Mouse (Mus musculus) cerebellum, adult 2 months (tissue): ENCODE results near the gene Ptrh1. TPM values are rescaled to one million over a fixed set of nuclear protein-coding genes. Genes with fewer than 3 reads are reported as not detected.

Source experiments
- DNase-seq, 2 experiments: peaks; one replicate each; pipeline ENCODE4 v3.0.0; 2021
- H3K27ac ChIP-seq: fragments of 200-500 bp; 2 replicates; pipeline ENCODE4 v1.5.1; 2012; ENCODE audit warnings: low read length, control low read depth, inconsistent platforms; ENCODE audit not compliant: insufficient read depth
- H3K27me3 ChIP-seq: fragments of 200-500 bp; 2 replicates; pipeline ENCODE4 v1.6.1; 2012; ENCODE audit warnings: inconsistent platforms, mild to moderate bottlenecking, low read length, moderate library complexity; ENCODE audit not compliant: control insufficient read depth, insufficient read depth
- H3K4me1 ChIP-seq: fragments of 200-500 bp; 2 replicates; pipeline ENCODE4 v1.6.1; 2011; ENCODE audit warnings: low read length; ENCODE audit not compliant: control insufficient read depth, insufficient read depth
- H3K4me3 ChIP-seq: fragments of 200-500 bp; replicated peaks from 2 replicates; pipeline ENCODE3; 2011; ENCODE audit warnings: mild to moderate bottlenecking, low read depth, low read length, control low read depth; ENCODE audit not compliant: insufficient read depth
- CTCF ChIP-seq: fragments of 200-500 bp; IDR thresholded peaks from 2 replicates; pipeline ENCODE4 v1.5.1; 2011; ENCODE audit warnings: low read depth, mild to moderate bottlenecking, control low read depth, low read length, moderate library complexity, borderline replicate concordance; ENCODE audit not compliant: insufficient read depth
- POLR2A ChIP-seq: fragments of 200-500 bp; IDR thresholded peaks from 2 replicates; pipeline ENCODE4 v1.6.1; 2011; ENCODE audit warnings: low read length, control low read depth, borderline replicate concordance; ENCODE audit not compliant: insufficient read depth
- WGBS: fragments of 180-500 bp; shearing (Covaris S2); methylation state at CpG from one replicate; pipeline ENCODE4 v1.1.7; 2018; 5-methylcytosine and 5-hydroxymethylcytosine counted together
- polyA plus RNA-seq: library from polyadenylated mRNA; depleted of rRNA; stranded (reverse); fragments of >200 nt; gene quantifications from 2 replicates; pipeline ENCODE4 v1.2.3, GENCODE M21; 2012; rRNA removed

Ptrh1 gene
- polyA plus RNA-seq, 1 experiment, result 7.4 TPM

DNA sequence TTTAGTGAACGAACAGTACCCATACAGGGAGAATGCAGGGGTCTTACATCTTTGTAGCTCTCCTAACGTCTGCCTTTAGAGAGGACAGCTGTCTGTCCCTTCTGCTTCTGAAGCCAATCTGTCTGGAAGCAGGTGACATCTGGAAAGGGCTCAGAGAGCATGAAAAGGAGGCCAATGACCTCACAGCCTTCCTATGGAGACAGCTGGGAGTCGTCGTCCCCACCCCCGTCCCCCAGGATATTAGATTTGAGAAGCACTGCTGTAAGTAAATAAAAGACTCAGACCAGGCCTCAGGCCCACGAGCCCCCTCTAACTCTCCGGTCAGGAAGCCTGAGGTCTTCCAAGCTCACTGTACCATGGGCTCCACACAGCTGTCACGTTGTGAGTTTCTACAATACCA is 48.6 kb downstream of the Ptrh1 start:
- WGBS, result 18% methylated on average over 8 of the region's 8 CpGs
- peaks cover 61% of the 10 kb centered on the region for H3K4me1 ChIP-seq
- peak overlapping the region; percentile 61 for H3K27ac ChIP-seq

DNA sequence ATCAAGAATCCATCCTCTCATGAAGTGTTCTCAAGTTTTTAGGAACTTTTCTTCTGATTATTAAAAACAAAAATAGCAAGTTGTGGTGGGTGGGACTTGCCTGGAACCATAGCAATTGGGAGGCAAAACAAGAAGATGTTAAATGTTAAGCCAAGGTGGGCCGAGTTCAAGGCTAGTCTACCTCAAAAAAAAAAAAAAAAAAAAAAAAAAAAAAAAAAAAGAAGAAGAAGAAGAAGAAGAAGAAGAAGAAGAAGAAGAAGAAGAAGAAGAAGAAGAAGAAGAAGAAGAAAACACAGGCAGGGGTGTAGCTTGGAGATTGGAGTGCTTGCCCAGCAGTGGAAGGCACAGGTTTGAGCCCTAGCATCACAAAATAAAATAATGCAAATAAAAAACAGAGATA is 49.2 kb downstream of the Ptrh1 start:
- no peak for DNase-seq
- H3K4me1 ChIP-seq, result peaks cover 64% of the 10 kb centered on the region
- peak overlapping the region; percentile 61; the same call in 1 of the 2 replicates for H3K27ac ChIP-seq
- WGBS, result 84% methylated on average over 1 of the region's 1 CpGs
- no peaks in the 10 kb centered on the region for H3K27me3 ChIP-seq
- TF ChIP-seq POLR2A, result no peak
- no peak for TF ChIP-seq CTCF
- no peak overlapping the region for H3K4me3 ChIP-seq

More for the DNA sequence above, 48.6 kb downstream of the Ptrh1 start:
- TF ChIP-seq CTCF (no peak), POLR2A (no peak)
- no peak for DNase-seq
- Histone ChIP-seq H3K4me3 (no peak overlapping the region), H3K27me3 (no peaks in the 10 kb centered on the region)

DNA sequence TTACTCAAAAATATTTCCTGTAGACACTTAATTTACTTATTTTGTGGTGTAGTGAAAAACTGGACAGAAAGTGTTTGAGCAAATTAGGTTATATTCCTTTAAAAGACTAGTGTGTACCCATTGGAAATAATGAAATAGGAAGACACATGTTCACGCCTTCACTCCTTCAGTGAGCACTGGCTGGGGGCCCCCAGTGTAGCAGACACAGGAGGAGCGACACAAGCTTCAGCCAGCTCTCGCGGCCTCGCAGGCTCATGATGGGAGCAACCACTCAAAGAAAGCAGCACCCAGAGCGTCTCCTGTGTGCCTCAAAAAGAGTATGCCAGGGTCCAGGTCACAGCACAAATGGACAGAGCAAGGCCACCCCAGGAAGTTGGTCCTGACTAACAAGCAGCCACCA is 50.2 kb downstream of the Ptrh1 start:
- WGBS, result 26% methylated on average over 6 of the region's 6 CpGs
- no peak for TF ChIP-seq POLR2A
- no peak for TF ChIP-seq CTCF
- Histone ChIP-seq H3K4me3 (no peak overlapping the region), H3K4me1 (peaks cover 69% of the 10 kb centered on the region), H3K27ac (0 out of 2 replicates have a peak overlapping the region, but pooled peaks have one; percentile 44), H3K27me3 (no peaks in the 10 kb centered on the region)
- DNase-seq, result no peak

Other genes with a start within 250 kb of the Ptrh1 start
- 38.1 and 40.2 TPM in 2 replicates for gene Fam102a, start 240.5 kb upstream of the Ptrh1 start, polyA plus RNA-seq
- gene Dpm2, start 204.9 kb upstream of the Ptrh1 start, polyA plus RNA-seq, result 131 and 137 TPM in 2 replicates
- 25.2 and 28.4 TPM in 2 replicates for gene Pip5kl1, start 201.0 kb upstream of the Ptrh1 start, polyA plus RNA-seq
- gene 9430097D07Rik, start 200.1 kb upstream of the Ptrh1 start, polyA plus RNA-seq, result 0.59 and 0.60 TPM in 2 replicates
- 91.4 and 101 TPM in 2 replicates for gene St6galnac4, start 188.7 kb upstream of the Ptrh1 start, polyA plus RNA-seq
- gene St6galnac6, start 176.1 kb upstream of the Ptrh1 start, polyA plus RNA-seq, result 89.5 TPM in 2 replicates
- 127 and 132 TPM in 2 replicates for gene Ak1, start 154.0 kb upstream of the Ptrh1 start, polyA plus RNA-seq
- 28.0 and 31.6 TPM in 2 replicates for gene Eng, start 129.2 kb upstream of the Ptrh1 start, polyA plus RNA-seq
- gene Fpgs, start 71.6 kb upstream of the Ptrh1 start, polyA plus RNA-seq, result 19.2 and 19.7 TPM in 2 replicates
- 170 and 186 TPM in 2 replicates for gene Cdk9, start 62.7 kb upstream of the Ptrh1 start, polyA plus RNA-seq
- 47.0 and 53.2 TPM in 2 replicates for gene Sh2d3c, start 54.7 kb upstream of the Ptrh1 start, polyA plus RNA-seq
- 5.6 and 7.7 TPM in 2 replicates for gene 6330409D20Rik, start 34.8 kb upstream of the Ptrh1 start, polyA plus RNA-seq
- gene Tor2a, start 18.6 kb upstream of the Ptrh1 start, polyA plus RNA-seq, result 41.6 and 43.8 TPM in 2 replicates
- gene Ttc16, start 153 bp upstream of the Ptrh1 start, polyA plus RNA-seq, result 2.0 and 2.6 TPM in 2 replicates
- 0.70 and 1.7 TPM in 2 replicates for gene Cfap157, start 8.6 kb downstream of the Ptrh1 start, polyA plus RNA-seq
- 889 and 932 TPM in 2 replicates for gene Stxbp1, start 71.5 kb downstream of the Ptrh1 start, polyA plus RNA-seq
- gene Fam129b, start 100.3 kb downstream of the Ptrh1 start, polyA plus RNA-seq, result 23.9 and 24.5 TPM in 2 replicates
- 257 and 289 TPM in 2 replicates for gene Rpl12, start 185.8 kb downstream of the Ptrh1 start, polyA plus RNA-seq
- 32.8 and 36.7 TPM in 2 replicates for gene Lrsam1, start 185.8 kb downstream of the Ptrh1 start, polyA plus RNA-seq
- gene Slc2a8, start 206.3 kb downstream of the Ptrh1 start, polyA plus RNA-seq, result 51.3 and 55.0 TPM in 2 replicates